Mouse (Mus musculus) heart, postnatal 0 days (tissue): ENCODE data around the gene Cenpj.

Experiments
- CTCF ChIP-seq: IDR thresholded peaks from 2 replicates; pipeline ENCODE4 v1.5.1; 2016; ENCODE audit warnings: antibody characterized with exemption, control low read depth, low read depth
- EP300 ChIP-seq: IDR thresholded peaks from 2 replicates; pipeline ENCODE4 v1.6.1; 2016; ENCODE audit warnings: antibody characterized with exemption, low read depth

DNA sequence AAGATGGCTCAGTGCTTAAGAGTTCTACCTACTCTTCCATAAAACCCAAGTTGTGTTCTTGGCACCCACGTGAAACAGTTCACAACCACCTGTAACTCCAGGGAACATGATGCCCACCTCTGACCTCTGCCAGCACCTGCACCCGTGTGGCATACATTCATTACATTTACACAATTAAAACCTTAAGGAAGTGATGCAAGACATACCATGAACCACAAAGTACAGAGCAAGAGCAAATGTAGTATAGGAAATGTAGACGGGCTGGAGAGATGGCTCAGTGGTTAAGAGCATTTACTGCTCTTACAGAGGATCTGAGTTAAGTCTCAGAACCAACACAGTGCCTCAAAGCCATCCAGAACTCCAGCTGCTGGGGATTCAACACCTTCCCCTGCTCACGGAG, 6.2 kb downstream of the Cenpj start:
- TF ChIP-seq CTCF (no peak), EP300 (no peak)
